Mouse (Mus musculus) forebrain, embryonic 11.5 days (tissue): Measurements from ENCODE around the gene Phactr2. TPM values are rescaled to one million over a fixed set of nuclear protein-coding genes. Genes with fewer than 3 reads are reported as not detected.
A peak's percentile ranks its signal among the peaks of the same experiment; 100 is the strongest.

ENCODE experiments used
- ATAC-seq: fragments of 200-750 bp; cut with Nextera tagmentation; replicated peaks from 2 replicates; pipeline ENCODE4 v1.8.0; 2017; ENCODE audit warnings: moderate TSS enrichment; ENCODE audit not compliant: low FRiP score
- DNase-seq: peaks from one replicate; pipeline ENCODE4 v3.0.0-alpha.2; 2017; ENCODE audit warnings: low spot score
- H3K27ac ChIP-seq: fragments of 300-500 bp; sonication (generic); 2 replicates; pipeline ENCODE4 v1.5.1; 2014; ENCODE audit warnings: low read depth, low read length
- H3K27me3 ChIP-seq: fragments of 300-500 bp; sonication (generic); 2 replicates; pipeline ENCODE4 v1.6.1; 2014; ENCODE audit warnings: mild to moderate bottlenecking, low read length, mixed read lengths; ENCODE audit not compliant: control insufficient read depth, insufficient read depth
- H3K36me3 ChIP-seq: fragments of 300-500 bp; sonication (generic); 2 replicates; pipeline ENCODE4 v1.6.1; 2014; ENCODE audit warnings: mild to moderate bottlenecking, low read length, moderate library complexity, mixed read lengths; ENCODE audit not compliant: control insufficient read depth, insufficient read depth
- H3K4me1 ChIP-seq: fragments of 300-500 bp; sonication (generic); replicated peaks from 2 replicates; pipeline ENCODE4 v1.6.1; 2014; ENCODE audit warnings: low read length, mixed read lengths; ENCODE audit not compliant: control insufficient read depth, insufficient read depth
- H3K4me2 ChIP-seq: fragments of 300-500 bp; sonication (generic); 2 replicates; pipeline ENCODE4 v1.6.1; 2014; ENCODE audit warnings: low read depth, mild to moderate bottlenecking, low read length, moderate library complexity, mixed read lengths; ENCODE audit not compliant: severe bottlenecking
- H3K4me3 ChIP-seq: fragments of 300-500 bp; sonication (generic); 2 replicates; pipeline ENCODE4 v1.5.1; 2014; ENCODE audit warnings: low read depth, low read length
- H3K9ac ChIP-seq: fragments of 300-500 bp; sonication (generic); 2 replicates; pipeline ENCODE4 v1.6.1; 2014; ENCODE audit warnings: low read length
- H3K9me3 ChIP-seq: fragments of 300-500 bp; sonication (generic); 2 replicates; pipeline ENCODE4 v1.6.1; 2016; ENCODE audit warnings: low read length, mixed read lengths; ENCODE audit not compliant: control insufficient read depth
- WGBS: fragments of 180-500 bp; shearing (Covaris S2); extraction: QIAGEN DNeasy Blood & Tissue Kit; methylation state at CpG from one replicate; pipeline ENCODE4 v1.1.7; 2014; 5-methylcytosine and 5-hydroxymethylcytosine counted together
- polyA plus RNA-seq: library from polyadenylated mRNA; unstranded; fragments of >200 nt; fragmentation: Nextera tagmentation; extraction: Ambion mirVana; gene quantifications from 2 replicates; pipeline ENCODE4 v1.2.1, GENCODE M21; 2014

Phactr2 gene
- polyA plus RNA-seq, 1 experiment from 2014 or later, result 17.7 TPM

DNA sequence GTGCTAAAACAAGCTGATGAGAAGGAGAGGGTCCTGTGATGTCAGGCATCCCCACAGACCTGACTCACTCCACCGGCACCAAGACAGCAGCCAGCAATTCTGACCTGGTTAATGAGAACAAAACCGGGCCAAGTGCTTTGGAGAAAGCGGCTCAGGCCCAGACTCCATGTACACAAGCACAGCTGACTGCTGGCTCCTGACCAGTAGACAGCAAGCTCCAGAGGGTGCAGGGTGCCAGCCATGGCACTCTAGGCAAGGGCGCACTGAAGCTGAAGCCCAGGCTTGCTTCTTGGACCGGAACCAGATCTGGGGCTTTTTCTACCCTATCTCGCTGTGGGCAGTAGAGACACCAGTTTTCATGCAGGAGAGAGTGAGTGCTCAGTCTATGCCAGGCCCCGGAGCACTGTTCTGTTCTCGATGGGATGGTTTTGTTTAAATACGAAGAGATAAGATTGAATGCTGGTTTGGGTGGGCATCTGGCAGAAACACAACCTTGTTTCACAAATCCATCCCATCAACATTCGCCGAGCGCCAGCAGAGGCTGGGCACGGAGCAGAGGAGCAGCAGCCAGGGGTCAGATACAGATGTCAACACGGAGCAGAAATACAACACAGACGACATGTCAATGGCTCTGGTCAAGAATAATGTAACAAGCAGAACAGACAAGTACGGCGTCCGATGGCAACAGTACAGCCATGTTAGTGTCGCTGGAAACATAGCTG, 61.8 kb downstream of the Phactr2 start:
- 94% methylated on average over 19 of the region's 19 CpGs for WGBS
- no peaks in the 10 kb centered on the region for H3K36me3 ChIP-seq
- no peak overlapping the region for H3K4me3 ChIP-seq
- H3K4me2 ChIP-seq, result no peak overlapping the region
- ATAC-seq (no peak), DNase-seq (no peak)
- no peaks in the 10 kb centered on the region for H3K27me3 ChIP-seq
- H3K4me1 ChIP-seq, result peaks cover 3% of the 10 kb centered on the region; the same call in 1 of the 2 replicates
- H3K27ac ChIP-seq, result no peak overlapping the region
- H3K9me3 ChIP-seq, result no peaks in the 10 kb centered on the region
- no peak overlapping the region for H3K9ac ChIP-seq

GRCm38 (mm10) chr10:13411056-13411455, 63.2 kb downstream of the Phactr2 start:
- ATAC-seq, result no peak
- no peak overlapping the region for H3K4me2 ChIP-seq
- 94% methylated on average over 3 of the region's 3 CpGs for WGBS

GRCm38 (mm10) chr10:13401971-13402370, 72.2 kb downstream of the Phactr2 start:
- no peak for DNase-seq
- H3K4me2 ChIP-seq, result no peak overlapping the region
- WGBS, result 100% methylated on average over 1 of the region's 1 CpGs
- no peak overlapping the region for H3K4me3 ChIP-seq
- H3K9me3 ChIP-seq, result no peaks in the 10 kb centered on the region; the same call in 1 of the 2 replicates
- no peak for ATAC-seq
- H3K9ac ChIP-seq, result no peak overlapping the region
- no peak overlapping the region for H3K27ac ChIP-seq
- no peaks in the 10 kb centered on the region for H3K4me1 ChIP-seq
- no peaks in the 10 kb centered on the region for H3K27me3 ChIP-seq
- H3K36me3 ChIP-seq, result no peaks in the 10 kb centered on the region

More at GRCm38 (mm10) chr10:13411056-13411455, 63.2 kb downstream of the Phactr2 start:
- Histone ChIP-seq H3K4me1 (peaks cover 3% of the 10 kb centered on the region; the same call in 1 of the 2 replicates), H3K9me3 (no peaks in the 10 kb centered on the region), H3K9ac (no peak overlapping the region), H3K4me3 (no peak overlapping the region), H3K27me3 (no peaks in the 10 kb centered on the region), H3K27ac (no peak overlapping the region), H3K36me3 (no peaks in the 10 kb centered on the region)
- no peak for DNase-seq

DNA sequence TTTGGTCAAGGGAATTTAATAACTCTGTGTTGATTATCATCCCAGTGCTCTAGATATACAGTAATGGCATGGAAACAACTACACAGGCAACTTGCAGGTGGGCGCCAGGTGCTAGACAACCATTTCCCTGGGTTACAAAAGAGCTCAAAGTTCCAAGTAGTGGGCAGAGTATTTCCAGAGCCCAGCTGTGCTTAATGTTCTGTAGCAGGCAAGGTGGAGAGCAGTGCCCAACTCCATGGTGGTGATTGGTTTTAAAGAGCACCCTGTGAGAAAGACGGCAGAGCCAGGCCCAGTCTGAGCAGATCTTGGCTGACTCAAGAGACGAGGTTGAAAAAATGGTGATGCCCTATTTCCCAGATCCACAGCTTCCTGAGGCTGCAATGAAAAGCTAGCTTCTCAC, 78.5 kb downstream of the Phactr2 start:
- Histone ChIP-seq H3K4me2 (no peak overlapping the region), H3K27ac (no peak overlapping the region), H3K36me3 (no peaks in the 10 kb centered on the region), H3K9ac (no peak overlapping the region), H3K4me1 (no peaks in the 10 kb centered on the region), H3K27me3 (no peaks in the 10 kb centered on the region), H3K4me3 (no peak overlapping the region), H3K9me3 (no peaks in the 10 kb centered on the region; the same call in 1 of the 2 replicates)
- ATAC-seq, result no peak
- WGBS, result 80% methylated on average over 3 of the region's 3 CpGs
- no peak for DNase-seq

GRCm38 (mm10) chr10:13394000-13394399, 80.2 kb downstream of the Phactr2 start:
- no peak for ATAC-seq
- H3K4me2 ChIP-seq, result no peak overlapping the region
- H3K4me1 ChIP-seq, result no peaks in the 10 kb centered on the region; the same call in 1 of the 2 replicates
- H3K9ac ChIP-seq, result no peak overlapping the region
- 90% methylated on average over 4 of the region's 4 CpGs for WGBS
- no peak overlapping the region for H3K27ac ChIP-seq
- H3K9me3 ChIP-seq, result no peaks in the 10 kb centered on the region
- H3K36me3 ChIP-seq, result no peaks in the 10 kb centered on the region; the same call in 1 of the 2 replicates
- H3K4me3 ChIP-seq, result no peak overlapping the region
- no peaks in the 10 kb centered on the region for H3K27me3 ChIP-seq
- DNase-seq, result no peak

GRCm38 (mm10) chr10:13388116-13388922, 85.9 kb downstream of the Phactr2 start:
- no peak overlapping the region for H3K4me3 ChIP-seq
- WGBS, result 31% methylated on average over 11 of the region's 11 CpGs
- 0 out of 2 replicates have a peak overlapping the region, but pooled peaks have one; percentile 27 for H3K9ac ChIP-seq
- H3K4me1 ChIP-seq, result peaks cover 4% of the 10 kb centered on the region; the same call in 1 of the 2 replicates
- H3K4me2 ChIP-seq, result peak overlapping the region; percentile 29; the same call in 1 of the 2 replicates
- peak; percentile 56 for DNase-seq
- ATAC-seq, result peak; percentile 68
- H3K27ac ChIP-seq, result 0 out of 2 replicates have a peak overlapping the region, but pooled peaks have one; percentile 31
- H3K36me3 ChIP-seq, result no peaks in the 10 kb centered on the region; the same call in 1 of the 2 replicates
- no peaks in the 10 kb centered on the region for H3K27me3 ChIP-seq
- no peaks in the 10 kb centered on the region for H3K9me3 ChIP-seq

DNA sequence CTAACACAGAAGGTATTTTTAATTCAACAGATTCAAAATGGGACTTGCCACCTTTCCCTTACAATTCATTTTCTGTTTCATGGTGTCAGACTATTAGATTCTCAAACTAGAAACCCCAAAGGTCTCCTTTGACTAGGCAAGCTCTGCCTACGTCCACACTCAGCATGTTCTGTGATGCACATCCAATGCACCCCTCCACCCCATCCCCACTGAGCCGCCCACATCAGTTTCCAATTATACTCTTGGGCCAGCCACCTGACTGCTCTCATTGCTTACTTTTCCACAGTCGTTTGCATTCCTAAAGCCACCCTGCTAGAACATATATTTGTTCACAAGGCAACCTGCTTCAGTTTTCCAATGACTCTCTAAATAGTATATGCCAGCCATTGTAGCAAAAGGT, 89.3 kb downstream of the Phactr2 start:
- H3K9ac ChIP-seq, result no peak overlapping the region
- no peak for DNase-seq
- H3K9me3 ChIP-seq, result no peaks in the 10 kb centered on the region

DNA sequence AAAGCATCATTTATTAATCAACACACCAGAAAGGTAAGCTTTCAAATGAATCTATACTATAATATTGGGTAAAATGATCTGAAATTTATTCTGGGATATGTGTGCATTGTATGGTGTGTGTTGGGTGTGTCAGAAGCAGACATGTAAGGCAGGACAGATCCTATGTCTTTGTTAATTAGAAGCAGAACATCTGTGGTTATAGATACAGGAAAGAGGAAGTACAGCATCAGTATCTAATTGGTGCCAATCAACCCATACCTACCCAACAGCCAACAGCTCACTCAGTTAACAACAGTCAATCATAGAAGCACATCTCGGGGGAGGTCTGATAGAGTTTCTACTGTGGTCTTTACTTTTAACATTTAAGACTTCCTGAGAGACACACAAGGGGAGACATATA, 96.3 kb downstream of the Phactr2 start:
- Histone ChIP-seq H3K4me2 (no peak overlapping the region), H3K27me3 (no peaks in the 10 kb centered on the region), H3K36me3 (no peaks in the 10 kb centered on the region), H3K9me3 (no peaks in the 10 kb centered on the region), H3K27ac (no peak overlapping the region), H3K4me1 (no peaks in the 10 kb centered on the region), H3K4me3 (no peak overlapping the region), H3K9ac (no peak overlapping the region)
- DNase-seq (no peak), ATAC-seq (no peak)
- WGBS, result 90% methylated on average over 1 of the region's 1 CpGs

More for the DNA sequence above, 89.3 kb downstream of the Phactr2 start:
- WGBS, result 72% methylated on average over 3 of the region's 3 CpGs
- peaks cover 4% of the 10 kb centered on the region; the same call in 1 of the 2 replicates for H3K4me1 ChIP-seq
- no peak overlapping the region for H3K4me2 ChIP-seq
- no peaks in the 10 kb centered on the region; the same call in 1 of the 2 replicates for H3K36me3 ChIP-seq
- H3K27me3 ChIP-seq, result no peaks in the 10 kb centered on the region
- ATAC-seq, result no peak
- no peak overlapping the region for H3K27ac ChIP-seq
- H3K4me3 ChIP-seq, result no peak overlapping the region
